Mouse (Mus musculus) heart, adult 10 weeks (tissue): ENCODE measurements around the gene Gm21915. TPM values are rescaled to one million over a fixed set of nuclear protein-coding genes. Genes with fewer than 3 reads are reported as not detected.

Source experiments
- polyA plus RNA-seq: library from polyadenylated mRNA; stranded (reverse); fragments of 350-450 nt; fragmentation: Illumina TruSeq; extraction: RNeasy Lipid Tissue Mini Kit (QIAGEN cat#74804); gene quantifications from one replicate; pipeline ENCODE4 v1.2.3, GENCODE M21; 2014; ENCODE audit warnings: low read depth, low replicate concordance

The Gm21915 gene
- polyA plus RNA-seq: not detected

DNA sequence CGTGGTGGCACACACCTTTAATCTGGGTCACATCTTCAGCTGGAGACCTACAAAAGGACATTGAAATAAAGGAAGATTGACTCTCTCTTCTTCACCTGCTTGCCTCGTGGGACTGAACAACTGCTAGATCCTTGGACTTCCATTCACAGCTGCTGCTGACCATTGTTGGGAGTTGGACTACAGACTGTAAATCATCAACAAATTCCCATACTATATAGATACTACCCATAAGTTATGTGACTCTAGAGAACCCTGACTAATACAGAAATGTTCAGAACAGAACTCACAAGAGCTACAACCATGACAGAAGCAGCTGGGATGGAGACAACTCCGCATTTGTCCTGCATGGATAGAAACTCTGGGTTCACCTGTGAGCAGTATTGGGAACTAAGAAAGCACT lies at the start of gene Gm21915:
Gene Gm21915 (plus strand): TSS at position 301 of the 400 bp plus-strand sequence.

DNA sequence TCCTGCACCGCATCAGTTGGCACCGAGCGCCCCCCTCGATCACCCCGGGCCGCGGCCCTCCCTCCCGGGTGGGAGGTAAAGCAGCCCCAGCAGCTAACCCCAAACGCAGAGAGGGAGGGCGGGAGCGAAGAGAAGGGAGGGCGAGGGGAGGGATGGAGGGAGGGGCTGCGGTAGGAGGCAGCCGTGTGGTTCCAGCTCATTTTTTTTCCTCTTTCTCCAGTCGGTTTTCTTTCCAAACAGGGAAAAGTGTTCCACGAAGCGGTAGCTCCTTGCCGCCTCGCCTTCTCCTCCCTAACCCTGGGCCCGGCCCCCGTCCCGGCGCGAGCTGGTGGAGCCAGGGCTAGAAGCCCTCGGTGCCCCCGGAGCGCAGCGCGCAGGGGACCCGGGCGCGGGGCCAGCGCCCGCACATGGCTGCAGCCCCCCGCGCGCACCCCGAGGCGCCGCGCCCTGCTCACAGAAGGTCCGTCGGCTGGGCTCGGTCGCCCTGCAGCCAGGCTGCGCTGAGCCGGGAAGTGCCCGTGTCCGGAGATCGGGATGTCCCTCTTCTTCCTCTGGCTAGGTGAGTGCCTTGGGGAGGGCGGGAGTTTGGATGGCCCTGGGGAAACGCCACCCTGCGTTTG lies 15.5 kb downstream of the Gm21915 start, which contains the start of gene Clmp:
Gene Clmp (plus strand): TSS at position 162 of the 620 bp plus-strand sequence.

Other genes starting within 250 kb of the Gm21915 start
- gene Gramd1b, start 139.2 kb upstream of the Gm21915 start, polyA plus RNA-seq: 26.4 TPM
- 4.7 TPM for gene Clmp, start 15.3 kb downstream of the Gm21915 start, polyA plus RNA-seq
- gene Hspa8, start 130.4 kb downstream of the Gm21915 start, polyA plus RNA-seq: 2,081 TPM
- not detected for gene Bsx, start 203.5 kb downstream of the Gm21915 start, polyA plus RNA-seq